Mouse (Mus musculus) heart, embryonic 14.5 days (tissue): ENCODE data around the gene Shroom3. TPM values are rescaled to one million over a fixed set of nuclear protein-coding genes. Genes with fewer than 3 reads are reported as not detected.

Experiments
- ATAC-seq: fragments of 200-750 bp; cut with Nextera tagmentation; 2 replicates; pipeline ENCODE4 v1.8.0; 2017; ENCODE audit warnings: low read depth, moderate TSS enrichment; ENCODE audit not compliant: insufficient number of reproducible peaks, insufficient read depth, low FRiP score
- H3K27ac ChIP-seq, 2 experiments: fragments of 200-500 bp in 1 of 2; fragments of 300-500 bp in 1 of 2; sonication (generic) in 1 of 2; replicated peaks in 1 of 2; 2 replicates each; pipeline ENCODE4 v1.5.1; 2012 to 2014; ENCODE audit warnings: low read depth in 2 of 2, low read length in 2 of 2, control low read depth in 1 of 2, mild to moderate bottlenecking in 1 of 2, mixed read lengths in 1 of 2; ENCODE audit not compliant: control insufficient read depth in 1 of 2, insufficient read depth in 1 of 2
- H3K27me3 ChIP-seq: fragments of 300-500 bp; sonication (generic); 2 replicates; pipeline ENCODE4 v1.6.1; 2014; ENCODE audit warnings: mild to moderate bottlenecking, low read length, control low read depth; ENCODE audit not compliant: control insufficient read depth, insufficient read depth
- H3K36me3 ChIP-seq: fragments of 300-500 bp; sonication (generic); 2 replicates; pipeline ENCODE4 v1.6.1; 2014; ENCODE audit warnings: mild to moderate bottlenecking, control low read depth, low read length, mixed read lengths; ENCODE audit not compliant: control insufficient read depth, insufficient read depth
- H3K4me1 ChIP-seq, 2 experiments: fragments of 200-500 bp in 1 of 2; fragments of 300-500 bp in 1 of 2; sonication (generic) in 1 of 2; 2 replicates each; pipeline ENCODE4 v1.6.1; 2012 to 2014; ENCODE audit warnings: low read length in 2 of 2, control low read depth in 1 of 2, mixed read lengths in 1 of 2; ENCODE audit not compliant: control insufficient read depth in 2 of 2, insufficient read depth in 2 of 2
- H3K4me2 ChIP-seq: fragments of 300-500 bp; sonication (generic); 2 replicates; pipeline ENCODE4 v1.6.1; 2014; ENCODE audit warnings: mild to moderate bottlenecking, low read length
- H3K4me3 ChIP-seq, 2 experiments: fragments of 200-500 bp in 1 of 2; fragments of 300-500 bp in 1 of 2; sonication (generic) in 1 of 2; 2 replicates each; pipeline ENCODE4 v1.5.1; 2012 to 2014; ENCODE audit warnings: low read length in 2 of 2, mild to moderate bottlenecking in 2 of 2, control low read depth in 1 of 2, low read depth in 1 of 2, moderate library complexity in 1 of 2; ENCODE audit not compliant: control insufficient read depth in 1 of 2, insufficient read depth in 1 of 2
- H3K9ac ChIP-seq: fragments of 300-500 bp; sonication (generic); 2 replicates; pipeline ENCODE4 v1.6.1; 2014; ENCODE audit warnings: mild to moderate bottlenecking, low read length
- H3K9me3 ChIP-seq: fragments of 300-500 bp; sonication (generic); 2 replicates; pipeline ENCODE4 v1.6.1; 2016; ENCODE audit warnings: low read length, control low read depth; ENCODE audit not compliant: control insufficient read depth
- WGBS: fragments of 180-500 bp; shearing (Covaris S2); extraction: QIAGEN DNeasy Blood & Tissue Kit; methylation state at CpG from one replicate; pipeline ENCODE4 v1.1.7; 2014; 5-methylcytosine and 5-hydroxymethylcytosine counted together
- polyA plus RNA-seq: library from polyadenylated mRNA; unstranded; fragments of >200 nt; fragmentation: Nextera tagmentation; extraction: Ambion mirVana; gene quantifications from 2 replicates; pipeline ENCODE4 v1.2.1, GENCODE M21; 2014

The Shroom3 gene
- polyA plus RNA-seq, 1 experiment from 2014 or later = 21.1 TPM

DNA sequence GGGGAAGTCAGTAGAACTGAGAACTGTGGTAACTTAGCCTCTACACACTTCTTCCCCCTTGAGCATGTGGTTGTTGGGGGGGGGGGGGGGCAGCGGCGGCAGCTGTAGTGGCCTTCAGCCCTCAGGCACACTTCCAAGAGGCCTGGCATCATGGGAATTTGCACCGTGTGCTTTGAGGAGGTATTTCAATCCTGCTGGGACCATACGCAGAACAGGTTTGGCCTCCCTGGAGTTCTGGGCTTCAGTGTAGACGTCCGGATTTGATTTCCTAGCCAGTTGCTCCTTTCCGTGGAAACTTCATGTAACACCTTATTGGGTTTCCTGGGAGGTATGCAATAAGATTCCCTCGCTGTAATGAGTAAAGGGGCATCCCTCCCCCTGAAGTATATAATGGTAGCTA, 105.8 kb downstream of the Shroom3 start:
- H3K4me2 ChIP-seq = no peak overlapping the region
- H3K4me1 ChIP-seq = peaks cover 20 to 21% of the 10 kb centered on the region in 2 experiments
- H3K4me3 ChIP-seq = no peak overlapping the region
- H3K27ac ChIP-seq = peak overlapping the region; percentile 67 to 69
- H3K9me3 ChIP-seq = no peaks in the 10 kb centered on the region
- no peaks in the 10 kb centered on the region for H3K27me3 ChIP-seq
- 33% methylated on average over 8 of the region's 8 CpGs for WGBS
- no peaks in the 10 kb centered on the region for H3K36me3 ChIP-seq
- ATAC-seq = no peak
- H3K9ac ChIP-seq = no peak overlapping the region

DNA sequence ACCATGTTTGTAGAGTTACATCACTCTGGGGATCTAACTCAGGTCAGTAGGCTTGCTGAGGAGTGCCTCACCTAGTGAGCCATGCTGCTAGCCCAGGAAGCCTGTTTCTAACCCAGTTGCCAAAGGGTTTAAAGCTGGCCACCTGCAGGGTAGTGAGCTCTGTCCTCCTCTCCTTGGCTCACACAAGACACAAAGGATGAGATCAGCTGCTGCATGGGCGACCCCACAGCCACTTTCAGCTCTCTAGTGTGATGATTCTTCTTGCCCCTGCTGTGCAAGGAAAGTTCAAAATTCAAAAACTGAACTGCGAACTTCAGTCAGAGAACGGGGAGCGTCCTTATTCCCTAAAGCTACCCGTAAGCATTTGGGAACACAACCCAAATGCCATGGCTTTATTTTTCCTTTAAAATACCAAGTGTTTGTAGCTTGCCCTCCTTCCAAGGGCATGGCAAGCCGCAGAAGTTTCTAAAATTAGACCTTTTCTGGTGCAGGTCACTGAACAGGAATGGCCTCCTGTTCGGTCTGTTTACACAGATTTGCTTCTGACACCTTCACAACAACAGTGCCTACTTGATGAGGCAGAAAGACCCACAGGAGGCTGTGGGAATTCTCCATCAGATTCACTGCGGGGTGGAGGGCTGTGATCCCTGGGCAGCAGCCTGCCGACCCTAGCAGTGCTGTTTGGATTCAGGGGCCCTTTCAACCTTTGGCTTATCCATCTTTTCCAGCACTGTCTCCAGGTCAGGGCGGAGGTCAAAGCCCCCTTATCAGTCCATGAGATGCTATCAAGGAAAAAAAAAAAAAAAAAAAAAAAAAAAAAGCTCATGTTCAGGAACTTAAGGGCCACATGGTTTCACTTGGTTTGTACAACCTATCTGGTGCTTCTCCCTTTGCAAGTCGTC, 113.1 kb downstream of the Shroom3 start:
- ATAC-seq = no peak
- peak overlapping the region; percentile 44 for H3K9ac ChIP-seq
- WGBS = 35% methylated on average over 11 of the region's 11 CpGs
- H3K27me3 ChIP-seq = no peaks in the 10 kb centered on the region
- no peaks in the 10 kb centered on the region for H3K36me3 ChIP-seq
- peak overlapping the region; percentile 0; the same call in 1 of the 2 replicates for H3K4me2 ChIP-seq
- H3K4me3 ChIP-seq = no peak overlapping the region
- H3K4me1 ChIP-seq = peaks cover 11 to 14% of the 10 kb centered on the region in 2 experiments
- H3K9me3 ChIP-seq = peaks cover 3% of the 10 kb centered on the region; the same call in 1 of the 2 replicates
- peak overlapping the region; percentile 44 to 76 for H3K27ac ChIP-seq

DNA sequence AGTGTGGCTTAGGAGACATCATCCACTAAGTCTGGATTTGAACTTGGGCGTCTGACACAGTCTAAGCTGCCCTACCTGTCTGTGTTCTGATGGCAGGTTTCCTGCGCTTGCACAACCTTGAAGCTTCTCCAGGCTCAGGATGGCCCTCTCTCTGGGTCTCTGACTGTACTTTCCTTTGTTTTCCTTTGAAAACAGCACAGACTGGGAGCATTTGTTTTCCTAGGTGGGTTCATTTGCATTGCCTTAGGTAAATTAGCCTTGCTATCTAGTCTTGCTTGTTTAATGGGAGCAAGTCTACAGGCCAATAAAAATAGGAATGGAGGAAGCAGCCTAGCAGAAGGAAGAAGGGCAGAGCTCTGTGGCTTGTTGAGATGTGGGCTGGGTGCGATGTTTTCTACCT, 114.7 kb downstream of the Shroom3 start:
- H3K4me1 ChIP-seq = peaks cover 14 to 15% of the 10 kb centered on the region in 2 experiments
- H3K27ac ChIP-seq = no peak overlapping the region
- no peaks in the 10 kb centered on the region for H3K27me3 ChIP-seq
- no peak overlapping the region for H3K9ac ChIP-seq
- no peak for ATAC-seq
- no peak overlapping the region for H3K4me3 ChIP-seq
- WGBS = 85% methylated on average over 3 of the region's 3 CpGs
- H3K4me2 ChIP-seq = no peak overlapping the region
- no peaks in the 10 kb centered on the region for H3K36me3 ChIP-seq
- peaks cover 3% of the 10 kb centered on the region; the same call in 1 of the 2 replicates for H3K9me3 ChIP-seq

DNA sequence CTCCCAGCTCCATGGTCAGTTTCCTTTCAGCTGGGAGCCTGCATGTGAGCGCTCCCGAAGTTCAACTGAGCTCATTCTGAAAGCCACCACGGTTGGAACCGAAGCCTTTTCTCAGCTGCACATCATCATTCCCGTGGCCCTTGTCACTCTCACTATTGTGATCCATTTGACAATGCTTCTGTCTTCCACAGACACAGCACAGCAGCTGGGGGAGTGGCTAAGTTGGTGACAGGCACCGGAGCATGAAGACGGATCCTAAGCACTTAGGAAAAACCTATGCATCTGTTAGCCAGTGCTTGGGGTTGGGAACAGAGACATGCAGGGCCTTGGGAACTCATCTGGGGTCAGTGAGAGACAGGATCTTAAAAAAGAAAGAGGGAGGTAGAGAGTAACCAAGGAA, 121.1 kb downstream of the Shroom3 start:
- Histone ChIP-seq H3K27me3 (no peaks in the 10 kb centered on the region), H3K9me3 (no peaks in the 10 kb centered on the region), H3K4me1 (peaks cover 15 to 17% of the 10 kb centered on the region in 2 experiments), H3K4me3 (no peak overlapping the region), H3K27ac (no peak overlapping the region), H3K36me3 (no peaks in the 10 kb centered on the region), H3K9ac (no peak overlapping the region), H3K4me2 (peak overlapping the region; percentile 27)
- no peak for ATAC-seq
- 30% methylated on average over 7 of the region's 7 CpGs for WGBS

DNA sequence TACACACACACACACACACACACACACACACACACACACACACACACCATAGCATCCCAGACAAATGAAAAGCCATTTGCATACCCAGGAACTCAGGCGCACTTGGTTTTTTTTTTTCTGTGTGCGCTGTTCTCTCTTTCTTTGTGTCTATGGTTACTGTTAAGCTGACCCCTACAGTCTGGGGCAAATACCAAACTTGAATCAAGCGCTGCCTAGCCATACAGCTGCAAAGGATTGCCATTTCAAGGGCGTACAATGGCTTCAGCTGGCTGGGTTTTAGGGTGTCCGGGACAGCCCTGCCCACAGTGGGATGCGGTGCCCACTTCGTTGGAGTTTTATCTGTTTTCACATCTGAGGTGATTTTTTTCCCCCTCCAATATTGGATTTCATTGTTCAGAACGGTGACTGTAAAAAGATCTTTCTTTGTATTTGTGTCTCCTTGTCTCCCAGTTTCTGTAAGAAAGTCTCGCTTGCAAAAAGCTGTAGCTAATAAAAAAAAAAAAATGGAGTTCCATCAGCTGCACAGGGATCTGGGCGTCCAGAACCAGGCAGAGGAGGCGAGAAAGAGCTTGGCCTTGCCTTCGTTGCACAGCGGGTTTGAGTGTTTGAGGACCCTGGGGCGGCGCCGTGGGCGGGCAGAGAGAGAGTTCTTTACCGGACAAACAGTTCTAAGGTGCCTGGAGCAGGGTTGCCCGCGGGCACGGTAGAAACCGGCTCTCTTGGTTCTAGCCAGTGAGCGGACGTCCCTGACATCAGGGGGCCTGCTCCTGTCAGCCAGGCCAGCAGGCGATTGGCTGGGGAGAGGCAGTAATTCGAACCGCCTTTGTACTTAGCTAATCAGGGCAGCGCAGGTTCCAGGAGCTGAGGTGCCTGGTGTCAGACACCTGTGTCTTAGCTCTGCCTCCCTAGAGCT, 125.5 kb downstream of the Shroom3 start:
- Histone ChIP-seq H3K4me3 (peak overlapping the region; percentile 47 to 50), H3K9ac (peak overlapping the region; percentile 73), H3K27me3 (0 out of 2 replicates have a peak, but pooled peaks cover 3% of the 10 kb centered on the region), H3K9me3 (no peaks in the 10 kb centered on the region), H3K27ac (peak overlapping the region; percentile 68 to 87), H3K36me3 (no peaks in the 10 kb centered on the region), H3K4me2 (peak overlapping the region; percentile 73), H3K4me1 (peaks cover 23 to 38% of the 10 kb centered on the region in 2 experiments)
- WGBS = 6% methylated on average over 28 of the region's 28 CpGs
- ATAC-seq = peak; percentile 91

DNA sequence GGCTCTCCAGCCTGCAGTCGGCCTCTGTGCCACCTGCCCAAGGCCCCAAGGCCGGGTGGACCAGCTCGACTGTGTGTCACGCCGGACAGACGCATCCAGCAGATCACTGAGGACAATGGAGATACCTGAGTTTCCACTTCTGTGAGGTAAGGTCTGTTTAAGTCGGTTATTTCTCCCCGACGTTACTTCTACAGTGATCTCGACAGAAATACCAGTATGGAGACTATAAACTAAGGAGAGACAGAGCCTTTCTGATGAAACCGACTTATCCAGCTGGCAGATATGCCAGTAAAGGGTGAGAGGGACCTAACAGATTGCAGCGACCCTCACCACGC, 126.1 kb downstream of the Shroom3 start:
- peak overlapping the region; percentile 73 for H3K9ac ChIP-seq
- H3K4me1 ChIP-seq = peaks cover 19 to 32% of the 10 kb centered on the region in 2 experiments
- ATAC-seq = no peak
- 13% methylated on average over 13 of the region's 13 CpGs for WGBS
- H3K4me2 ChIP-seq = peak overlapping the region; percentile 73
- no peaks in the 10 kb centered on the region for H3K9me3 ChIP-seq
- no peaks in the 10 kb centered on the region for H3K36me3 ChIP-seq
- H3K27me3 ChIP-seq = 0 out of 2 replicates have a peak, but pooled peaks cover 3% of the 10 kb centered on the region
- H3K4me3 ChIP-seq = peak overlapping the region; percentile 47 to 50
- H3K27ac ChIP-seq = peak overlapping the region; percentile 68 to 87

DNA sequence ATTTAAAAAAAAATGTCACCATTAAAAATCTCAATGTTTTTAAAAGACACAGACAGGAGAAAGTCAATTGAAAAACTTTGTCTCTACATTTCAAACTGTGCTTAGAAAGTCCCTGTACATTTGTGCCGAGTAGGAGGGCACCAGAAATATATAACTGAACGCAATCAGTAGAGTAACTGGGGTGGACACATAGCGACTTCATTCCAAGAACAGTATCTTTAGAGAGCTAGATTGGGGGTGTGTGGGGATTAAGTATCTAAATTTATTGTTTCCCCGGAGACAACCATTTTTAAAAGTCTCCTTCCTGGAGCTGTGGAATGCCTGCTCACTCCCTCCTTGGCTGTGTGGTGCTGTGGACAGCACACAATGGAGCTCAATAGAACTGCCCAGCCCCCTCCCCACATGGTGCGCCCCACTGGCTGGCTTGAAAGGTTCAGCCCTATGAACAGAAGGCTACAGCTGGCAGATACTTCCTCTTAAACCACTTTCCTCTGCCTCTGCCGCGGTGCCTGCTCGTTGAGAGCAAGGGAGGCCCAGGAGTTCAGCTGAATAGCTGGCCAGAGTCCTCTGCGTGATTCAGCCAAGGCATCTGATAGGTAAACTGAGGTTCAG, 127.8 kb downstream of the Shroom3 start:
- Histone ChIP-seq H3K4me2 (peak overlapping the region; percentile 73), H3K9me3 (no peaks in the 10 kb centered on the region), H3K4me3 (peak overlapping the region; percentile 8 to 47; a peak in 2 of 4 replicates), H3K27ac (peak overlapping the region; percentile 68 to 74), H3K4me1 (peaks cover 18 to 28% of the 10 kb centered on the region in 2 experiments), H3K36me3 (no peaks in the 10 kb centered on the region), H3K9ac (peak overlapping the region; percentile 47; the same call in 1 of the 2 replicates), H3K27me3 (0 out of 2 replicates have a peak, but pooled peaks cover 3% of the 10 kb centered on the region)
- 10% methylated on average over 9 of the region's 9 CpGs for WGBS
- ATAC-seq = no peak
